Mouse (Mus musculus) bone marrow macrophage, adult 2 months (primary cell): Measurements from ENCODE around the gene Pdzd11.

Source experiments
- CTCF ChIP-seq: IDR thresholded peaks from 2 replicates; pipeline ENCODE4 v1.5.1; 2012; ENCODE audit warnings: low read depth, mild to moderate bottlenecking, low read length, moderate library complexity
- POLR2A ChIP-seq: IDR thresholded peaks from 2 replicates; pipeline ENCODE4 v1.6.1; 2012; ENCODE audit warnings: mild to moderate bottlenecking, low read depth, low read length, borderline replicate concordance

- no peak for TF ChIP-seq CTCF
- TF ChIP-seq POLR2A, result no peak
Observed at GRCm38 (mm10) chrX:100624242-100624641, 2.1 kb downstream of the Pdzd11 start.
